Mouse (Mus musculus) heart, adult 8-10 months (tissue): Measurements from ENCODE around the gene Mrm2. TPM values are rescaled to one million over a fixed set of nuclear protein-coding genes. Genes with fewer than 3 reads are reported as not detected.

Source experiments
- DNase-seq: peaks from one replicate; pipeline ENCODE4 v3.0.0; 2022; ENCODE audit warnings: low spot score
- total RNA-seq, 4 experiments: library from RNA; stranded (reverse); gene quantifications; 2 replicates each; pipeline ENCODE4 v1.2.4; 2022

Gene Mrm2
- total RNA-seq, 4 experiments from 2014 or later: 11.3 to 16.0 (median 14.6) TPM

DNA sequence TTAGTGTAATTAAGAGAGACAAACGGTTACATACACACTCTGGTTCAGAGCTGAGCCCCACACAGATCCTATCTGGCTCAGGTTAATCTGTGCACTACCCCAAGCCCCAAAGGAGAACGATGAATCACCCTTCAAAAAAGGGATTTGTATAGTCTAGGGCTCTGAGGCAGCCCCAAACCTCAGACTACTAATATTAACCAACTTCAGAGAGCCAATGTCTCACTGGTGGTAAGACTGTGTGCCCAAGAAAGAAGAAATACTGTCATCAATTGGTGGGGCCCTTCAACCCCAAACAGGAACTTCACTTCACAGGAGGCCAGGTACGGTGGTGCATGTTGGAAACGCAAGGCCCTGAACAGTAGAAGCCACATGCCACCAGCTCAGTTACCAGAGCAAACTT is 13.5 kb upstream of the Mrm2 start:
- DNase-seq: no peak

DNA sequence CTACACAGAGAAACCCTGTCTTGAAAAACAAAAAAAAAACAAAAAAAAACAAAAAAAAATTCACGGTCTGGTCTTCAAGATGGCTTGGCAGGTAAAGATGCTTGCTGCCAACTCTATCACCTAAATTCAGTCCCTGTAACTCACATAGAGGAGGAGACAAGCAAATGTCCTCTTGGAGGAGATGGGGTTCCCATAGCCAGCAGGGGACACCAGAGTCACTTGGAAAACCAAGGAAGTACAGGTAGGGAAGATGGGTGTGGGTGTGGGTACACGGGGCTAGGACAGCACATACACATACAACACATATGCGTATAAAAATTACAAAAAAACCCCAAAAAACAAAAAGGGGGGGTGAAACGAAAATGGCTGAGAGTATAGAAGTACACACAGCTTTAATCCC is 11.2 kb upstream of the Mrm2 start:
- DNase-seq: no peak

DNA sequence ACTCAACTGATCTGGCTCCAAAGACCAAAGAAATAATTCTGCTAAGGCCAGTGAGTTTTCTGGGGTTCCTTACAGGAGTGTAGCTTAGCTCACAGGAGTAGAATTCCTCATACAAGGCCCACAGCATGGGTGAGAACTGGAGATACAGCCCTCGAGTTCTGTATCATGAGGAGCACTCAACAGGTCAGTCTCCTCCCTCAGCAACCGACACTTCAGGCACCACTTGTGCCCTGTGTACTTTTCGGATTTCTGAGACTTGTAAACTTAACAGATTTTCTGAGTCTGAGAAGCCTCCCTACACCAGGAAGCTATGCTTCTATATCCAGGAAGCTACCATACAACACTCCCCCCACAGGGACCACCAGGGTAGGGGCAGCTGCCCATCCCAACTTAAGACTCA is 8.1 kb upstream of the Mrm2 start:
- no peak for DNase-seq

DNA sequence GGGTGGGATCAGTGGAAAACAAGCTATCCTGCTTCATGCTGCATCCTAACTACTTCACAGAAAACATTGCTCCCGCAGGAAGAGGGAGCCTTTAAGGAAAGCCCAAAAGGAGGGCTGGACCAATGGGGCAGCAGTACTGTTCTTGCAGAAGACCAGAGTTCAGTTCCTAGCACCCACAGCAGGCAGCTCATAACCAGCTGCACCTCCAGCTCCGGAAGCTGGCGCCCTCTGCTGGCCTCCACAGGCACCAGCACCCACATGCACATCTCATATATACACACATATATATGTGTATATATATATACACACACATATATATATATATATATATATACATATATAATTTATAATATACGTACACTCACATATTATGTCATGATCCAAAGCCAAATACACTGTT is 7.1 kb upstream of the Mrm2 start:
- no peak for DNase-seq

DNA sequence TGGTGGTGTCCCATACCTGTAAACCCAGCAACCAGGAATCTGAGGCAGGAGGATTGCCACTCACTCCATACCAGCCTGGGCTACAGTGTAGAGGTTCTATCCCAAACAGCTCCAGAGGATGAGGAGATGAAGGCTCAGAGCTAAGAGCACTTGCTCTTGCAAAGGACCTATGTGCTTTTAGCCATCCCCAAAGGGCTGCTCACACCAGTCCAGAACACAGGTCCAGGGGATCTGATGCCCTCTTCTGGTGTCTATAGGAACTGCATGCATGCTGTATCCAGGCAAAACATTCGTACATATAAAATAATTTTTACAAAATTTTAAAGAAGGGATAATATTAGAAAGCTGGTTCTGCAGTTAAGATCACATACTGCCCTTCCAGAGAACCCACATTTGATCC is 5.0 kb upstream of the Mrm2 start:
- peak; percentile 31 for DNase-seq

DNA sequence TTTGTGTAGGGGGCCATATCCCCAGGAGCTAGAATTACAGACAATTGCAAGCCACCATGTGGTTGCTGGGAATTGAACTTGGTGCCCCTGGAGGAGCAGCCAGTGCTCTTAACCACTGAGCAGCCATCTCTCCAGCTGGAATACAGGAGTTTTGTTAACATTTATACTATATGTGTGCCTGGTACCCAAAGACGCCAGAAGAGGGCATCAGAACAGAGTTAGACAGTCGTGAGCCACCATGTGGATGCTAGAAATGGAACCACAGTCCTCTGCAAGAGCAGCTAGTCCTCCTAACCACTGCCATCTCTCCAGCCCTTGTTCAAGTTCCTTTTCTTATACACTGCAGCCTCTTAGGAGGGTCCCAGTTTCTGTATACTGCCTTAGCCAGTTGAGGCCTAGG is 1.9 kb upstream of the Mrm2 start:
- DNase-seq: no peak

DNA sequence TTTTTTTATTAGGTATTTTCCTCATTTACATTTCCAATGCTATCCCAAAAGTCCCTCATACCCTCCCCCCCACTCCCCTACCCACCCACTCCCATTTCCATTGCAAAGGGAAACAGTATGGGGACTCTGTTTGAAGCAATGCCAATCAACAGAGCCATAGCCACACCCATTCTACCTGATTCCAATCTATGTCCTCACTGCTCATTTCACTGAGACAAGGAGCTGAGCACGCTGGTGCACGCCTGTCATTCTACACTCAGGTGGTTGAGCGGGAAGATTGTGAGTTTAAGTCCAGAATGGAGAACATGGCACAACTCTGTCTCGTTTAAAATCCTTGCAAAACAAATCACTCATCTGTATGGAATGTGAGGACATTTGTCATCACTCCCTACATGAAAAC is 821 bp upstream of the Mrm2 start:
- DNase-seq: no peak

DNA sequence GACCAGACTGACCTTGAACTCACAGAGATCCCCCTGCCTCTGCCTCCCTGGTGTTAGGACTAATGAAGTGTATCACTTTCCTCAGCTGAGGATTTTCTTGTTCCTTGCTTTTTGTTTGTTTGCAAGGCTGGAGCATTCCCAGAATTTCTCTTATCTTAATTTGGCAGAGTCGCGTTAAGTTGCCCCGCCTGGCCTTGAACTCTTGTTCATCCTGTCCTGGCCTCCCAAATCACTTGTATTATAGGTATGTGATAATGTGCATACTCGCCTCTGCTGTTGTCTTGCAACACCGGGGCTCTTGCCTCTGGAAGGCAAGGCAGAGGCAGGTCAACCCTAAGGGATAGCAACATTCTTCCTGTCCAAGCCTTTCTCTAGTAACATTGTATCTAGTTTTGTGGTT is 7.6 kb downstream of the Mrm2 start:
- no peak for DNase-seq

DNA sequence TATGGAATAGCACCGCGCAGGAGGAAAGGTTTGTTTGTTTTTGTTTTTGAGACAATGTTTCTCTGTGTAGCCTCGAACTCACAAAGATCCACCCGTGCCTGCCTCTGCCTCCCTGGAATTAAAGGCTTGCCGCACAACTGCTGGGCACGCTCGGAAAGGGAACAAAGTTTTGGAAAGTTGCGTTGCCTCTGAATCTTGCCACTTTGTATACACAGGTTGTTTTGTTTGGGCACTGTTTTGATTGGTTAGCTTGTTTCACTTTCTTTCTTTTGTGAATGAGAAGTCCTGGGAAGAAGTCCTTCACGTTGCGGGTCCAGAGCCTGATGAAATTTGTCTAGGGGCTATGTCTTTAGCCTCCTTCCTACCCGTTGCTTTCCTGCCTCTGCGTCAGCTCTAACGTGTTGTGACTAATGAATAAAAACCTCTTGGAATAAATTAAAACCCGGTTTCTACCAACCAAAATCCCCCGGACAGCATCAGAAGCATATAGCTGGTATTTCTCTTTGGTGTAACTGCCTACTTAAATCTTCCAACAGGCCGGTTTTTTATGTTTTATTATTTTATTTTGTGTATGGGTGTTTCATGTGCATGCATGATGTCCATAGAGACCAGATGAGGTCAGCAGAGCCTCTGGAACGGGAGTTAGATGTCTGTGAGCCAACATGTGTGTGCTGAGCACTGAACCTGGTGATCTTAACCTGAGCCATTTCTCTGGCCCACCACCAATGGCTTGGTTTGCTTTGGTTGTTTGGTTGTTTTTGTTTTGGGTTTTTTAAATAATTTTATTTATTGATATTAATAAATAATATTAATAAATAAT is 9.7 kb downstream of the Mrm2 start:
- DNase-seq: no peak

DNA sequence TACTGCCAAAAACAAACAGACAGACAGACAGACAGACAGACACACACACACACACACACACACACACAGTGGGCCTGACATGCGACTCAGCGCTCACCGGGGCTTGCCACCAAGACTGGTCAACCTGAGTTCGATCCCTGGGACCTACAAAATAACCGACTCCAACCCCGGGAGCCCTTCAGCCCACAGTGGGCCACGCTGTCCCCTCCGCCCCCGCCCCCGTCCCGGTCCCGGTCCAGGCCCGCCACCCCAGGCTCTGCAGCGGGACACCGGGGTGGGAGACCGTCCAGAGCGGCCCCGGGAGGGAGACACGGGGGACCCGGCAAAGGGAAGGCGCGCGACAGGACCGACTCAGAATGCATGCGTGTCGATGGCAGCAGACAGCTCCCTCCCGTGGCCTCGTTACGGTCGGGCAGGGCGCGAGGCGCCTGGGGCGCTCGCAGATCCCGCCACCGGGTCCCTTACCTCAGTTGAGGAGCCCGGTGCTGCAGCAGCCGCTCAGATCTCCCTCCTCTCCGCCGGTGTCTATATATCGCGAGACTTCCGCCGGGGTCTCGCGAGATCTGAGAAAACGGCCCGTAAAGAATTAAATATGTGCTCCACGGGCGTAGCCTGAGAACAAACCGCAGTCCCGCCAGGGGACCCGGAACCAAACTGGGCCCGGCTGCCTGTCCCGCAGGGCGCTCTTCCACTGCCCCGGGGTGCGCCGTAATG is 10.5 kb downstream of the Mrm2 start, which contains the start of the genes Mad1l1 and Nudt1:
Gene Mad1l1 (minus strand): TSS at position 511 of the 714 bp plus-strand sequence.
Gene Nudt1 (plus strand): TSS at position 615 of the 714 bp plus-strand sequence.
- DNase-seq: peak; percentile 94

DNA sequence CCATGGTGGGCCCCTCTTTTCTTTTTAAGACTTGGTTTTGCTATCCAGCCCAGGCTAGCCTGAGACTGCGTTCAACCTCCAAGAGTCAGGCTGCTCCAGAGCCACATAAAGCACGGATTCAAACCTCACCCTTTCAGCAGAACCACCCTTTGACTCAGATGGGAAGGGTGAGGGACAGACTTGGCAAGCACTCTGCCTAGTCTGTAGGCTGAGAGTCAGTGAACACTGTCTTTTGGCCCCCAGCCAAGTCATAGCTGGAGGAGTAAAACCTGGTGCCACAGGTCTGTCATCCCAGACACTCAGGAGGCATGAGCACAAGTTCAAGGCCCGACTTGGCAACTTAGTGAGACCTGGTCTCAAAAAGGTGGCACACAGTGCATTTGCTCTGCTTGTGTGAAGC is 15.0 kb downstream of the Mrm2 start:
- no peak for DNase-seq

DNA sequence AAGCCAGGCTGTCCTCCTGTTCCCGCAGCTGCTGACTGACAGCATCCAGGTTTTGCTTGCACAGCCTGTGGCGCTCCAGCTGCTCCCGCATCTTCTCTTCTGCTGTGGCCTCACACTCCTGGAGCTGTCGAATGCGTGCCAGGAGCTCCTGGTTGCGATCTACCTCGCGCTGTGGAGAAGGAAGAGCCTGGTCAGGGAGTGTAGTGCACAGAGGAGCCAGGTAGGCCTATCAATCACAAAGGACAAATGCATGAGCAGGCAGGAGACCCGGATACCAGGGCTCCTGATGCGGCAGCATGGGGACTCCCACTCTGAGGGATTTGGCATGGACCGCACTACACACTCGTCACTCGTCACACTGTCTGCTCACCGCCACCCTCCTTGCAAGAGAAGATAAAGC is 24.1 kb downstream of the Mrm2 start:
- DNase-seq: no peak

DNA sequence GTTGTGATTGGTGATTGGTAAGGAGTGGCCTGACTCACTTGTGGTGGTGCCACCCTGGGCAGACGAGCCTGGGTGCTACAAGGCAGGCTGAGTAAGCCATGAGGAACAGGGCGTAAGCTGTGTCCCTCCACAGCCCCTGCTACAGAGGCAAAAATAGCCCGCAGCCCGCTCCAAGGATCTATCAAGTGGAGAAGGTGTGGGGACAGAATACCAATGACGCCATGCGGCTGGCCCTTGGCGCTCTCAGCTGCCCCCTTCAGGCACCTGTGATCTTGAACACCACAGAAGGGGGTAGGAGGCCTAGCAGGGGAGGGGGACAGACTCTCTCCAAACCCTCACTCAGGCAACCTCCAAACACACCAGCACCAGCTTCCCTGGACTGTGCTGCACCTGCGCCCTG is 25.7 kb downstream of the Mrm2 start:
- peak; percentile 35 for DNase-seq

DNA sequence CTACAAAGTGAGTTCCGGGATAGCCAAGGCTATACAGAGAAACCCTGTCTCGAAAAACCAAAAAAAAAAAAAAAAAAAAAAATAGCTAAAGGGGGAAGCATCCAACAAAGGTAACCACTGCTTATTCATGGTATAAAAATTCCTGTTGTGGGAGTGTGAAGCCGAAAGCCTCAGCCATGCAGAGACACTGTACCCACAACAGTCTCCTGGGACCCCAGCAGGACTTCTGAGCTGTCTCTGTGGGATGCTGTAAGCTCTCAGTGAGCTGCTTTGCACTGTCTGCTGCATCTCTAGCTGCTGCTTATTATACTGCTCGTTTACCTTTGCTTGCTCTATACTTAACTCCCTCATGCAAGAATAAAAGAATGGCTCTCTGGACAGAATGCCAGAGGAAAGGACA is 33.4 kb downstream of the Mrm2 start:
- DNase-seq: no peak

DNA sequence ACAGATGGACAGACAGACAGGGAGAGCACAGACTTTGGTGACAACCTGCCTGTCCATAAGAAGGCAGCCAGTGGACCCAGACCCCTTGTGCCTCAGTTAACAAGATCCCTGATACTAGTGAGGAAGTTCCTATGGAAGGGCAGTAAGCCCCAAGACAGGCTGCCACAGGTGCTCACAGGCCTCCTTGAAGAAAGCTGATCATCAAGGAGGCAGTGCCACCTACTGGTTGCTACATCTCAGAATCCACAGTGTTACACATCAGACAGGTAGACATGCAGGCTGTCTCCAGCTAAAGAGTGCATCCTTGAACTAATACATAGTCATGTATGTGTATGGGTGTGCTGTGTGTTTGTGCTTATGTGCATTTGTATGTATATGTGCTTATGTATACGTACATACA is 39.5 kb downstream of the Mrm2 start:
- DNase-seq: peak; percentile 50

DNA sequence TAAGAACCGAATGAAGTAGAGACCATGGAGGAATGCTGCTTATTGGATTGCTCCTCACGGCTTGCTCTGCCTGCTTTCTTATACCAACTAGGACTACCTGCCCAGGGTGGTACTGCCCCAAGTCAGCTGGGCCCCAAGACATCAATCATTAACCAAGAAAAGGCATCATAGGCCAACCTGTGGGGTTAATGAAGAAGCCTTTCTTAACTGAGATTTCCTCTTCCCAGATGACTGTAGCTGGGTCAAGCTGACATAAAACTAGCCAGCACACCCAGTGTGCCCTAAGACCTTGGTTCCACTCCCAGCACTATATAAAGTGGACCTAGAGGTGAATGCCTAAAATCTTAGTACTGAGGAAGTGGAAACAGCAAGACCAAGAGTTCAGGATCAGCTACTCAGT is 42.5 kb downstream of the Mrm2 start:
- DNase-seq: no peak

DNA sequence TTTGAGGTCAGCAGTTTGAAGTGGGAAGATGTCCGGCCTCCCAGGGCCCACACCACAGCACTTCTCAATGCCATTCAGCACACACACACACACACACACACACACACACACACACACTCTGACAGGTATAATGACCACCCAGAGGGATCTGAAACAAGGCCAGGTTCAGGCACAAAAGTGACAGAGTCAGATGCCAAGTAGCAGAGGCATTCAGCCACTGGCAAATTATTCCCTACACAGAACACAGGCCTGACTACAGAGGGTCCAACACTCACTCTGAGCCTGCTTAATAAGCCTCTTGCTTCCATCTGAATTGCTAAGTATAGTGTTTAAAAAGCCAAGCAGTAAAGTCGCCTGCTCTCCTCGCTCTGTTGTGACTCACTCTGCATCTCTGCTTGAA is 43.4 kb downstream of the Mrm2 start:
- no peak for DNase-seq

DNA sequence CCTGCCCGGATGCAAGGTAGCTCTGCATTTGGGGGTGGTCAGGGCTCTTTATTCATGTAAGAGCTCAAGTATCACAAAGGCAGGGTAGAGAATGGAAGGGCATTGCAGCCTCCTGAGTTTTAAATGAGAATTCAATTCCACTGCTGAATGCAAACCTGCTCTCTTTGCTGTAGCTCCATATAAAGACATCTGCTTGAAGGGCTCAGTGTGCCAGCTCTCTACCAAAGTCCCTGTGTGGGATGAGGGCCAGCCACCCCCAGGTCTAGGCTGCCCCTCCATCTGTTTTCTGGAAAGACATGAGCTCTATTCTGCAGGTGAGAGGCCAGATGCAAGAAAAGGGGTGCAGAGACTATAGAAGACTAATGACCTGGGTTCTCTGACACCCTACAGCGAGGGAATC is 46.9 kb downstream of the Mrm2 start:
- no peak for DNase-seq

DNA sequence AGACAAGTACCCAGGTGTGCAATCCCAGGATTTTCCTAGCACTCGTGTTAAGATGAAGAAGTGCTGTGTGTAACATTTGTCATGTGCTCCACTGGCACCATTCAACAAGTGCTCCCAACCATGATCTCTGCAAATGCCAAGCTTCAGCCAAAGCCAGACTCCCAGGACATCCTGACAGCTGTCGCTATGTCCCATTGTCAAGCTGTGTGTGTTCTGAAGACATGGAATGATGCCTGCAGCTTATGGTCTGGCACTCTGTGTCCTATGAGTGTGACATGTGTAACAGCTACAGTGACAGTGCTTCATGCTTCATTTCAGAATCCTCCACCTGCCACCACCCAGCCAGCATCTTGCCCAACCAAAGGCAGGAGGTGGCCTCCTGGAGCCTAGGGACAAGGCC is 47.7 kb downstream of the Mrm2 start:
- no peak for DNase-seq

DNA sequence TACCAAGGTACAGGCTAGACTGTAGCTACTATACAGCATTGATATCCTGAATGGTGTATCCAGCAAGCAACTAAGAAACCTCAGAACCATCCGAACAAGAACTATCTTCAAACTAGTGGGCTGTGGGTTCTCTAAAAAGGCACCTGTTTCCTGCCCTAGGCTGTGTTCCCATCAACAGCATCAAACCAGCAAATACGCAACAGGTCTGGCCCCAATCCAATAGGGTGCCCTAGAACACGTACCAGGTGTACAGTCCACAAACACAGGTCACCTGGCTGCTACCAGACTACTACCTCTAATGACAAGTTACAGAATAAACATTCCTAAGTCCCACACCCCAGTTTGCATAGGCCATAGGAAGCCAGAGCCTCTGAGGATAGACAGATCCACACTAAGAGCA is 48.8 kb downstream of the Mrm2 start:
- DNase-seq: no peak

DNA sequence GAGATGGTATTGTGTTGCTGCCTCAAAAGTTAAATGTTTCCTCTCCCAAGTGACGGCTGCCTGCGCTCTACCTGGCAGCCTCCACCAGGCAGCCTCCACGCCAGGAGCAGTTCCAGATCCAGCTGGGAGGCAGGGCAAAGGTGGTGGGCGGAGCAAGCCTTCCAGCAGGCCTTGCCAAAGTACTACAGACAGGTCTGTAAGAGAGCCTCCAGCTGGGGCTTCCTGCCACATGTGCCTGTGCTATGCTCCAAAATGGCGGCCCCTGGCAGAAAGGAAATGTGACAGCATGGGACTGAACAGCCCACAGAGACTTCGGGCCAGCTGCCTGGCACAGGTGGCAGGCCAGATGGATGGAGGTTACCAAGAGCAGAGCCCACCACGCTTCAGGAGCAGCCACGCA is 49.3 kb downstream of the Mrm2 start:
- no peak for DNase-seq

DNA sequence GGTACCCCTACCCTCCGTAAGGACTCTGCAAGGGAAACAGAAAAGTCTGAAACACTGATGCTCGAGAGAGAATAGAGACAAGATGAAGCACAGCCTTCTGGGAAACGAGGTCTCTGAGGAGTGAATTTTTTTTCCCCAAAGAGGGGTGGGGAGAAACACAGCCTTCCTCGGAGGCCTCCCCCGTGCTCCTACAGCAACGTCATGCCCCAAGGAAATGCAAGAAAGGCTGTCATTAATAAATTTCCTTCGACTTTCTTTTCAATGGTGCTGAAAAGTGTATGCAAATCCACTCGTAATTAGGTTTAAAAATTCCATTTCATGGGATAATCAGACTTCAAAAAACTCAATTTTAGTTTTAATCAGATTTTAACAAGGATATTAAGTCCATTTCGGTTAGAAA is 51.5 kb downstream of the Mrm2 start:
- DNase-seq: no peak
